Mouse (Mus musculus) stomach, postnatal 0 days (tissue): ENCODE measurements around the gene Ugt1a8. TPM values are rescaled to one million over a fixed set of nuclear protein-coding genes. Genes with fewer than 3 reads are reported as not detected.

ENCODE experiments used
- ATAC-seq: fragments of 200-750 bp; cut with Nextera tagmentation; 2 replicates; pipeline ENCODE4 v1.8.0; 2017; ENCODE audit not compliant: low FRiP score, low TSS enrichment
- DNase-seq: peaks from one replicate; pipeline ENCODE4 v3.0.0-alpha.2; 2016; ENCODE audit warnings: low spot score
- H3K27ac ChIP-seq: fragments of 300-500 bp; sonication (generic); replicated peaks from 2 replicates; pipeline ENCODE4 v1.5.1; 2014; ENCODE audit warnings: mild to moderate bottlenecking, control low read depth
- H3K27me3 ChIP-seq: fragments of 300-500 bp; sonication (generic); 2 replicates; pipeline ENCODE4 v1.6.1; 2014; ENCODE audit warnings: low read length; ENCODE audit not compliant: control insufficient read depth, insufficient read depth
- H3K36me3 ChIP-seq: fragments of 300-500 bp; sonication (generic); 2 replicates; pipeline ENCODE4 v1.6.1; 2014; ENCODE audit warnings: low read length, mixed read lengths; ENCODE audit not compliant: control insufficient read depth, insufficient read depth
- H3K4me1 ChIP-seq: fragments of 300-500 bp; sonication (generic); replicated peaks from 2 replicates; pipeline ENCODE4 v1.6.1; 2014; ENCODE audit warnings: antibody characterized with exemption; ENCODE audit not compliant: control insufficient read depth, insufficient read depth
- H3K4me2 ChIP-seq: fragments of 300-500 bp; sonication (generic); replicated peaks from 2 replicates; pipeline ENCODE4 v1.6.1; 2014; ENCODE audit warnings: low read depth, mild to moderate bottlenecking, control low read depth, moderate library complexity
- H3K4me3 ChIP-seq: fragments of 300-500 bp; sonication (generic); 2 replicates; pipeline ENCODE4 v1.5.1; 2014; ENCODE audit warnings: low read depth, low read length, control low read depth
- H3K9ac ChIP-seq: fragments of 300-500 bp; sonication (generic); 2 replicates; pipeline ENCODE4 v1.6.1; 2014; ENCODE audit warnings: mild to moderate bottlenecking, low read length, control low read depth, mixed read lengths
- H3K9me3 ChIP-seq: fragments of 300-500 bp; sonication (generic); 2 replicates; pipeline ENCODE4 v1.6.1; 2016; ENCODE audit warnings: low read length; ENCODE audit not compliant: control insufficient read depth
- CTCF ChIP-seq: IDR thresholded peaks from 2 replicates; pipeline ENCODE4 v1.5.1; 2016; ENCODE audit warnings: antibody characterized with exemption, low read depth, mild to moderate bottlenecking, moderate library complexity
- EP300 ChIP-seq: optimal IDR thresholded peaks from 2 replicates; pipeline ENCODE3; 2016; ENCODE audit warnings: antibody characterized with exemption
- WGBS: fragments of 180-500 bp; shearing (Covaris S2); extraction: QIAGEN DNeasy Blood & Tissue Kit; methylation state at CpG from one replicate; pipeline ENCODE4 v1.1.7; 2014; 5-methylcytosine and 5-hydroxymethylcytosine counted together
- polyA plus RNA-seq: library from polyadenylated mRNA; unstranded; fragments of >200 nt; fragmentation: Nextera tagmentation; extraction: Ambion mirVana; gene quantifications from 2 replicates; pipeline ENCODE4 v1.2.1, GENCODE M21; 2015

Ugt1a8 gene
- polyA plus RNA-seq, 1 experiment from 2014 or later: not detected

GRCm38 (mm10) chr1:88264869-88265240 lies 177.2 kb downstream of the Ugt1a8 start:
- H3K4me3 ChIP-seq: no peak overlapping the region
- H3K4me1 ChIP-seq: peaks cover 15% of the 10 kb centered on the region
- DNase-seq (no peak), ATAC-seq (no peak)
- H3K27ac ChIP-seq: no peak overlapping the region
- peak overlapping the region; percentile 5; the same call in 1 of the 2 replicates for H3K9ac ChIP-seq
- H3K9me3 ChIP-seq: no peaks in the 10 kb centered on the region
- TF ChIP-seq CTCF (no peak), EP300 (no peak)
- 76% methylated on average over 4 of the region's 4 CpGs for WGBS
- no peaks in the 10 kb centered on the region for H3K27me3 ChIP-seq
- H3K36me3 ChIP-seq: peaks cover 98% of the 10 kb centered on the region
- no peak overlapping the region for H3K4me2 ChIP-seq

- Histone ChIP-seq H3K9me3 (no peaks in the 10 kb centered on the region), H3K4me2 (no peak overlapping the region), H3K27me3 (no peaks in the 10 kb centered on the region), H3K27ac (no peak overlapping the region), H3K36me3 (peaks cover 89% of the 10 kb centered on the region), H3K4me1 (peaks cover 10% of the 10 kb centered on the region), H3K4me3 (no peak overlapping the region), H3K9ac (no peak overlapping the region)
- 90% methylated on average over 13 of the region's 13 CpGs for WGBS
- DNase-seq: no peak
- no peak for TF ChIP-seq CTCF
- no peak for TF ChIP-seq EP300
- ATAC-seq: no peak
Measured at GRCm38 (mm10) chr1:88266123-88266522, 178.5 kb downstream of the Ugt1a8 start.

- DNase-seq: no peak
- ATAC-seq: peak; percentile 4
- no peak overlapping the region for H3K27ac ChIP-seq
- H3K9me3 ChIP-seq: no peaks in the 10 kb centered on the region
- TF ChIP-seq CTCF (no peak), EP300 (no peak)
- WGBS: 89% methylated on average over 6 of the region's 6 CpGs
- H3K27me3 ChIP-seq: no peaks in the 10 kb centered on the region
- H3K36me3 ChIP-seq: peaks cover 85% of the 10 kb centered on the region
- no peaks in the 10 kb centered on the region for H3K4me1 ChIP-seq
- no peak overlapping the region for H3K4me3 ChIP-seq
- H3K9ac ChIP-seq: 0 out of 2 replicates have a peak overlapping the region, but pooled peaks have one; percentile 2
- no peak overlapping the region for H3K4me2 ChIP-seq
Measured at GRCm38 (mm10) chr1:88267489-88267888, 179.9 kb downstream of the Ugt1a8 start.

GRCm38 (mm10) chr1:88268070-88268469 lies 180.5 kb downstream of the Ugt1a8 start:
- 86% methylated on average over 6 of the region's 6 CpGs for WGBS

More at GRCm38 (mm10) chr1:88268070-88268469, 180.5 kb downstream of the Ugt1a8 start:
- H3K27ac ChIP-seq: no peak overlapping the region
- no peaks in the 10 kb centered on the region for H3K27me3 ChIP-seq
- no peak for TF ChIP-seq EP300
- no peak for TF ChIP-seq CTCF
- H3K4me3 ChIP-seq: no peak overlapping the region
- H3K4me2 ChIP-seq: no peak overlapping the region
- no peak overlapping the region for H3K9ac ChIP-seq
- H3K36me3 ChIP-seq: peaks cover 84% of the 10 kb centered on the region
- DNase-seq (no peak), ATAC-seq (no peak; the same call in 1 of the 2 replicates)
- H3K4me1 ChIP-seq: no peaks in the 10 kb centered on the region
- no peaks in the 10 kb centered on the region for H3K9me3 ChIP-seq

Other genes starting within 250 kb of the Ugt1a8 start
- gene Dgkd, start 234.5 kb upstream of the Ugt1a8 start, polyA plus RNA-seq: 8.7 and 9.5 TPM in 2 replicates
- 10.4 and 10.7 TPM in 2 replicates for gene Usp40, start 79.3 kb upstream of the Ugt1a8 start, polyA plus RNA-seq
- not detected in 2 replicates for gene Ugt1a10, start 32.4 kb upstream of the Ugt1a8 start, polyA plus RNA-seq
- 0.65 and 1.4 TPM in 2 replicates for gene Ugt1a9, start 17.0 kb upstream of the Ugt1a8 start, polyA plus RNA-seq
- gene Ugt1a7c, start 7.2 kb downstream of the Ugt1a8 start, polyA plus RNA-seq: 33.9 and 40.4 TPM in 2 replicates
- gene Ugt1a6b, start 15.4 kb downstream of the Ugt1a8 start, polyA plus RNA-seq: 5.2 and 6.7 TPM in 2 replicates
- gene Ugt1a6a, start 47.0 kb downstream of the Ugt1a8 start, polyA plus RNA-seq: 56.5 and 65.8 TPM in 2 replicates
- gene Ugt1a5, start 78.2 kb downstream of the Ugt1a8 start, polyA plus RNA-seq: not detected in 2 replicates
- 0.12 TPM in 1 of 2 replicates, not detected in the other for gene Ugt1a2, start 112.8 kb downstream of the Ugt1a8 start, polyA plus RNA-seq
- gene Dnajb3, start 118.0 kb downstream of the Ugt1a8 start, polyA plus RNA-seq: 7.2 and 8.2 TPM in 2 replicates
- 23.6 and 24.8 TPM in 2 replicates for gene Ugt1a1, start 124.1 kb downstream of the Ugt1a8 start, polyA plus RNA-seq
- gene Mroh2a, start 139.2 kb downstream of the Ugt1a8 start, polyA plus RNA-seq: 0.54 and 0.84 TPM in 2 replicates
- gene Hjurp, start 189.8 kb downstream of the Ugt1a8 start, polyA plus RNA-seq: 30.0 and 34.1 TPM in 2 replicates
- gene Trpm8, start 189.8 kb downstream of the Ugt1a8 start, polyA plus RNA-seq: 0.02 and 0.06 TPM in 2 replicates